ENCODE assay signal across 8 mouse cellular contexts in the genomic region with DNA sequence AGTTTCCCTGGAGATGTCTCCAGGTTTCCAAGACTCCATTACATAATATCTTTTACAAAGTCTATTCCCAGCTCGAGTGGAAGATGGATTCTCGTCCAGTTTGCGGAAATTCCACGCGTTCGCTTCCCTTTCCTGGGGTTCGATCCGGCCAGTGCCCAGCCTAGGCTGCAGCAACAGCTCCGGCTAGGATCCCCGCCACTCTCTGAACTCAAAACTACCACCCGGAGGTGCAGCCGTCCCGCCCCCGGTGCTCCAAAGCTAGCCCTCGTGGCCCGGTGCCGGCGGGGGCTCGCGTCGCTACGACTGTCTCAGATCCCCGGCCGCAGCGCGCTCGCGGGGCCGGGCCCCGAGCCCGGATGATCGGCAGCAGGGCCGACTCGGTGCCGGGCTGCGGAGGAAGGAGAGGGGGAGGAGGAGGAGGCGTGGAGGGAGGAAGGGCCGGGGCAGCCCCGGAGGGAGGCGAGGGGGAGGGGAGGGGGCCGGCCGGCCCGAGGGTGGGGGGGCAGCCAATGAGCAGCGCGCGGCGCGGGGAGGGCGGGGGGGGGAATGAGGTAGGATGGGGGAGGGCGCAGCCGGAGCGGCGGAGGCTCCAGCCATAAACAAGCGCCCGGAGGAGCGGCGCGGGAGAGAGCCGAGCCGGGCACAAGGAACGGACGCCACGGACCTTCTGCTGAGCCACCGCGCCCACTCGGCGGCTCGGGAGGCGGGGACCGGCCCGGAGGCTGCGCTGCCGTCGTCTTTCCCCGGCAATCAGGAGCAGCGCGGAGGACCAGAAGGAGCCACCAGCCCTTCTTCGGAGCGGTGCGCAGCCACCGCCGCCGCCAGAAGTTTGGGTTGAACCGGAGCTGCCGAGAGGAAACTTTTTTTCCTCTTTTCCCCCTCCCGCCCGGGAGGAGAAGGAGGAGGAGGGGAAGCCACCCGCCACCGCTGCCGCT. TPM values are rescaled to one million over a fixed set of nuclear protein-coding genes. Genes with fewer than 3 reads are reported as not detected.
DNase-seq lines count a peak whose midpoint lies in the region; ATAC-seq lines count a peak whose summit lies in the region.

Gene Crim1 (plus strand): TSS at position 623 of the 935 bp plus-strand sequence.

- DNase-seq in adrenal gland, adult 18-20 months (ENCODE audit: low spot score in 2 of 2): peak; percentile 78 to 82
- peak; percentile 83 for DNase-seq in embryo, embryonic 10.5 days (ENCODE audit: low spot score)
- DNase-seq in gastrocnemius, postnatal 4 days (ENCODE audit: low spot score in 2 of 2): peak; percentile 57 to 74
- peak; percentile 87 for DNase-seq in limb, embryonic 10.5 days (ENCODE audit: low spot score)
- DNase-seq in midbrain, embryonic 11.5 days (ENCODE audit: low spot score, missing footprints): peak; percentile 98
- DNase-seq in skeletal muscle tissue, adult 2 months (ENCODE audit: low read depth, low spot score): peak; percentile 81
- no peak for DNase-seq in MN1 (ENCODE audit: low spot score)

- H3K27ac ChIP-seq in intestine, embryonic 15.5 days: peak within 1 kb of the TSS; percentile 94
- H3K27ac ChIP-seq in limb, embryonic 10.5 days: peak within 1 kb of the TSS; percentile 95
- peak within 1 kb of the TSS; percentile 88 for H3K27ac ChIP-seq in midbrain, embryonic 11.5 days (ENCODE audit: low read depth, low read length)

- peak within 1 kb of the TSS; percentile 84 for H3K4me2 ChIP-seq in intestine, embryonic 15.5 days (replicated peaks)
- peak within 1 kb of the TSS; percentile 92 for H3K4me2 ChIP-seq in midbrain, embryonic 11.5 days

- WGBS in intestine, embryonic 15.5 days: under 1% methylated on average over 59 of the region's 90 CpGs
- WGBS in limb, embryonic 10.5 days: 1% methylated on average over 73 of the region's 90 CpGs
- WGBS in midbrain, embryonic 11.5 days: under 1% methylated on average over 62 of the region's 90 CpGs

- peak within 1 kb of the TSS; percentile 92 for H3K4me3 ChIP-seq in intestine, embryonic 15.5 days (replicated peaks)
- peak within 1 kb of the TSS; percentile 88 for H3K4me3 ChIP-seq in limb, embryonic 10.5 days
- H3K4me3 ChIP-seq in midbrain, embryonic 11.5 days (ENCODE audit: low read depth, low read length): peak within 1 kb of the TSS; percentile 85

- H3K4me1 ChIP-seq in intestine, embryonic 15.5 days (replicated peaks): peaks cover 14% of the 10 kb centered on the region
- H3K4me1 ChIP-seq in limb, embryonic 10.5 days: peaks cover 33% of the 10 kb centered on the region
- H3K4me1 ChIP-seq in midbrain, embryonic 11.5 days (ENCODE audit: control insufficient read depth, insufficient read depth, low read length): peaks cover 13% of the 10 kb centered on the region

- H3K9ac ChIP-seq in intestine, embryonic 15.5 days: peak within 1 kb of the TSS; percentile 85
- H3K9ac ChIP-seq in midbrain, embryonic 11.5 days (ENCODE audit: low read length): peak within 1 kb of the TSS; percentile 91

- 0 out of 2 replicates have a peak, but pooled peaks cover 2% of the 10 kb centered on the region for H3K27me3 ChIP-seq in intestine, embryonic 15.5 days (replicated peaks)
- peaks cover 22% of the 10 kb centered on the region for H3K27me3 ChIP-seq in limb, embryonic 10.5 days (ENCODE audit: low read depth, poor library complexity, severe bottlenecking)
- no peaks in the 10 kb centered on the region; the same call in 1 of the 2 replicates for H3K27me3 ChIP-seq in midbrain, embryonic 11.5 days (ENCODE audit: control insufficient read depth, insufficient read depth, low read length)

- H3K9me3 ChIP-seq in intestine, embryonic 15.5 days: no peaks in the 10 kb centered on the region
- H3K9me3 ChIP-seq in limb, embryonic 10.5 days (replicated peaks): no peaks in the 10 kb centered on the region
- no peaks in the 10 kb centered on the region for H3K9me3 ChIP-seq in midbrain, embryonic 11.5 days (ENCODE audit: control insufficient read depth, low read length)

- ATAC-seq in intestine, embryonic 15.5 days: peak; percentile 85
- peak; percentile 87 for ATAC-seq in midbrain, embryonic 11.5 days (ENCODE audit: low FRiP score)

- no peaks in the 10 kb centered on the region for H3K36me3 ChIP-seq in intestine, embryonic 15.5 days
- no peaks in the 10 kb centered on the region for H3K36me3 ChIP-seq in limb, embryonic 10.5 days
- no peaks in the 10 kb centered on the region for H3K36me3 ChIP-seq in midbrain, embryonic 11.5 days (ENCODE audit: control insufficient read depth, insufficient read depth, low read length)

RNA-seq across cellular contexts. Expression of gene Crim1, which starts in this region (rescaled TPM):
- 10 to 100 TPM; 32.7 to 33.3 TPM for total RNA-seq in adrenal gland, adult 18-20 months (2021)
- total RNA-seq in gastrocnemius, postnatal 4 days (2021): 10 to 100 TPM; 21.1 to 26.8 TPM
- polyA plus RNA-seq in intestine, embryonic 15.5 days (2015; fragmentation: Nextera tagmentation; extraction: Ambion mirVana): 5.8 and 5.9 TPM in 2 replicates
- 1.8 and 2.2 TPM in 2 replicates for polyA plus RNA-seq in limb, embryonic 10.5 days (2016; fragmentation: Nextera tagmentation; extraction: Ambion mirVana)
- polyA plus RNA-seq in midbrain, embryonic 11.5 days (2014; fragmentation: Nextera tagmentation; extraction: Ambion mirVana): 4.4 and 5.1 TPM in 2 replicates
